Mouse (Mus musculus): Measurements from ENCODE around the gene Tiam1. TPM values are rescaled to one million over a fixed set of nuclear protein-coding genes. Genes with fewer than 3 reads are reported as not detected.

The Tiam1 gene
- polyA plus RNA-seq, 1 experiment from 2014 or later, result 31.0 TPM

DNA sequence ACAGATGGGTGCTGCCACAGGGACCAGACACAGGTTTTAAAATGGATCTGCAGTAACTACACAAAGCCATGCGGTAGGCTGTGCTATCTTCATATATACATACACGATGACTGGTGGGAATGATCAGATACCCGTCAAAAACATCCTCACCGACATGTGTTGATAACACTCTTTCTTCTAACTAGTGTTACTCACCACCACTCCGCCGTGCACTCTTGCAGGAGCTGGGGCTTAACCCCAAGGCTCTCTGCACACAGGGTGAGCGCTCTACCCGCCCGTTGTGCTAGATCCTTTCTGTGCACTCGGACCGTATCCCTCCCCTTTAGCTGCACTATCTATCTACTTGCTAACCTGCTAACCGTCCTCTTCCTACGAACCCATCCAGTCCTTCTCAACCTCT, 335.4 kb downstream of the Tiam1 start:
- Histone ChIP-seq H3K4me1 (ENCODE audit: control insufficient read depth, insufficient read depth, low read length) (no peaks in the 10 kb centered on the region), H3K9ac (ENCODE audit: low read depth, low read length) (no peak overlapping the region), H3K4me3 (ENCODE audit: low read depth, low read length) (no peak overlapping the region), H3K27me3 (replicated peaks; ENCODE audit: control insufficient read depth, insufficient read depth, low read length) (no peaks in the 10 kb centered on the region), H3K27ac (replicated peaks; ENCODE audit: low read depth, low read length) (no peak overlapping the region), H3K4me2 (ENCODE audit: low read depth, low read length) (no peak overlapping the region), H3K9me3 (ENCODE audit: control insufficient read depth, low read length) (no peaks in the 10 kb centered on the region), H3K36me3 (ENCODE audit: control insufficient read depth, insufficient read depth, low read length) (peaks cover 48% of the 10 kb centered on the region)
- no peak for ATAC-seq (ENCODE audit: low read depth)
- DNase-seq (ENCODE audit: low spot score), result no peak
- WGBS, result 78% methylated on average over 13 of the region's 13 CpGs

DNA sequence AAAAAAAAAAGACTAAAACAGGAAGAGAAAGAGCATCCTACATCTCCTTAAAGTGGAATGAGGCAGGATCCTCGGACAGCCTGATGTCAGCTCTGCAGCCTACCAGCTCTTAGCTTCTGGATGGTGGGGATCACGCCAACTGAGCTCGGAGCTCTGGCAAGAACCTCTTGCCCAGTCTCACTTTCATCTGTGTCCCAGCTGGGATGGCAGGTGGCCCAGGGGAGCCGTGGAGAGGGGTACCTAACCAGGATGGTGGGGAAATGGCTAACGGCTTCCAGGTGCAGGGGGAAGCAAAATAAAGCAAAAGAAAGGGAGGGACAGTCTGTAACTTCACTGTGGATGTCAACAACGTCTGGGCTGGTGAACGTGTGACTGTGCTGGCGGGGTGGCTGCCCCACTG, 337.6 kb downstream of the Tiam1 start:
- ATAC-seq (ENCODE audit: low read depth), result no peak
- WGBS, result 49% methylated on average over 8 of the region's 8 CpGs

DNA sequence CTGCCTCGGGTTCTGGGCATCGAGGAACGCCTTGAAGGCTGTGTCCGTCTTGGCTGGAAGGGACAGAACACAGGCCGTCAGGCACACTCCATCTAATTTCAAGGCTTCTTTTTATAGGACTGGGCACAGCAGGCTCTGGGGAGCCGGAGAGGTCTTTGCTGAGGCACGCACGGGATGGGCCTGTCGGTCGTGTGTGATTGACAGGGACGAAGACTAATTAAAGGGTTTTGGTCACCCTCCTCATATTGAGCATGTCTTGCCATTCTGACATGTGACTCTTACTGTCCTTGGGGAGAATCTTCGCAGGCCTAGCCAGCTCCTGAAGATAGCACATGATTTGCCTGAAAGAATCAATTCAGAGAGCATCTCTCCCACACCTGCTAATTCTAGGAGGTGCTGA, 338.4 kb downstream of the Tiam1 start:
- H3K9ac ChIP-seq (ENCODE audit: low read depth, low read length), result no peak overlapping the region
- no peak overlapping the region for H3K27ac ChIP-seq (replicated peaks; ENCODE audit: low read depth, low read length)
- ATAC-seq (ENCODE audit: low read depth) (no peak), DNase-seq (ENCODE audit: low spot score) (no peak)
- H3K9me3 ChIP-seq (ENCODE audit: control insufficient read depth, low read length), result no peaks in the 10 kb centered on the region
- no peaks in the 10 kb centered on the region for H3K4me1 ChIP-seq (ENCODE audit: control insufficient read depth, insufficient read depth, low read length)
- no peaks in the 10 kb centered on the region for H3K27me3 ChIP-seq (replicated peaks; ENCODE audit: control insufficient read depth, insufficient read depth, low read length)
- H3K4me3 ChIP-seq (ENCODE audit: low read depth, low read length), result no peak overlapping the region
- H3K36me3 ChIP-seq (ENCODE audit: control insufficient read depth, insufficient read depth, low read length), result peaks cover 44% of the 10 kb centered on the region
- H3K4me2 ChIP-seq (ENCODE audit: low read depth, low read length), result no peak overlapping the region
- 82% methylated on average over 12 of the region's 12 CpGs for WGBS

More for the DNA sequence above, 337.6 kb downstream of the Tiam1 start:
- Histone ChIP-seq H3K9ac (ENCODE audit: low read depth, low read length) (no peak overlapping the region), H3K27me3 (replicated peaks; ENCODE audit: control insufficient read depth, insufficient read depth, low read length) (no peaks in the 10 kb centered on the region), H3K36me3 (ENCODE audit: control insufficient read depth, insufficient read depth, low read length) (peaks cover 50% of the 10 kb centered on the region), H3K9me3 (ENCODE audit: control insufficient read depth, low read length) (no peaks in the 10 kb centered on the region), H3K4me2 (ENCODE audit: low read depth, low read length) (no peak overlapping the region), H3K4me3 (ENCODE audit: low read depth, low read length) (no peak overlapping the region), H3K4me1 (ENCODE audit: control insufficient read depth, insufficient read depth, low read length) (no peaks in the 10 kb centered on the region), H3K27ac (replicated peaks; ENCODE audit: low read depth, low read length) (no peak overlapping the region)
- no peak for DNase-seq (ENCODE audit: low spot score)

DNA sequence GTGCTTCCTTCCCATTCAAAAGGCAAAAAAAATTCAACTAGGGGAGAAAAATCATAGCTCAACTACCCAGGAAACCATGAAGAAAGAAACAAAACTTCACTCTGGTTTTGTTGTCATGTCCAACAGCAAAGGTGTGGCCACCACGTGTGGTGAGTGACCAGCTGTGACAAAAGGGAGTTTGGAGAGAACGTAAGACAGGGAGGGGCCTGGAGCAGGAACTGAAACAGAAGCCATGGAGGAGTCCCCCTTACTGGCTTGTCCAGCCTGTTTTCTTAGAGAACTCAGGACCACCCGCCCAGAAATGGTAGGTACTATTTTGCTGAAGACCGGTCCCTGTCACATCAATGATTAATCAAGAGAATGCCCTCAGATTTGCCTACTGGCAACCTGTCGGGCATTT, 342.1 kb downstream of the Tiam1 start:
- Histone ChIP-seq H3K27me3 (replicated peaks; ENCODE audit: control insufficient read depth, insufficient read depth, low read length) (no peaks in the 10 kb centered on the region), H3K36me3 (ENCODE audit: control insufficient read depth, insufficient read depth, low read length) (peaks cover 56% of the 10 kb centered on the region), H3K4me2 (ENCODE audit: low read depth, low read length) (no peak overlapping the region), H3K4me3 (ENCODE audit: low read depth, low read length) (no peak overlapping the region), H3K9me3 (ENCODE audit: control insufficient read depth, low read length) (no peaks in the 10 kb centered on the region), H3K27ac (replicated peaks; ENCODE audit: low read depth, low read length) (no peak overlapping the region), H3K4me1 (ENCODE audit: control insufficient read depth, insufficient read depth, low read length) (no peaks in the 10 kb centered on the region), H3K9ac (ENCODE audit: low read depth, low read length) (no peak overlapping the region)
- ATAC-seq (ENCODE audit: low read depth) (no peak), DNase-seq (ENCODE audit: low spot score) (no peak)
- WGBS, result 79% methylated on average over 5 of the region's 5 CpGs

DNA sequence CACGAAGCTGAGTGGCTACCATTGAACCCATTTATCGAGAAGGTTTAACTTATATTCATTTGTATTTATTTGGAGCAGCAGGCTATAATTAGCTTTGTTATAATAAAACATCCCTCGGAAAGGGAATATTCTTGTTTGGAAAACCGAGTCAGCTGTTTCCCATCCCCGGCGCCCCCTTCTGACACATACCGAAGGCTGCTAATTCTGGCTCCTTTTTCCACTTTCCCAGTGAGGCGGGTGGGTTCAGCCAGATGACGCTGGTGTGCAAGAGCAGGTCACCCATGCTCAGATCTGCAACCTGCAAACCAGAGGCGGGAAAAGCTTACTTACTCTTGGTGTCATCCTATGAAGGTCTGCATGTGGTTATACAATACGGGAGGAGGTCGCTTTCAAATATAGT, 343.8 kb downstream of the Tiam1 start:
- Histone ChIP-seq H3K4me2 (ENCODE audit: low read depth, low read length) (no peak overlapping the region), H3K27me3 (replicated peaks; ENCODE audit: control insufficient read depth, insufficient read depth, low read length) (no peaks in the 10 kb centered on the region), H3K27ac (replicated peaks; ENCODE audit: low read depth, low read length) (no peak overlapping the region), H3K4me3 (ENCODE audit: low read depth, low read length) (no peak overlapping the region), H3K36me3 (ENCODE audit: control insufficient read depth, insufficient read depth, low read length) (peaks cover 51% of the 10 kb centered on the region), H3K9ac (ENCODE audit: low read depth, low read length) (no peak overlapping the region), H3K4me1 (ENCODE audit: control insufficient read depth, insufficient read depth, low read length) (no peaks in the 10 kb centered on the region), H3K9me3 (ENCODE audit: control insufficient read depth, low read length) (no peaks in the 10 kb centered on the region)
- no peak for DNase-seq (ENCODE audit: low spot score)
- WGBS, result 76% methylated on average over 12 of the region's 12 CpGs
- no peak for ATAC-seq (ENCODE audit: low read depth)

DNA sequence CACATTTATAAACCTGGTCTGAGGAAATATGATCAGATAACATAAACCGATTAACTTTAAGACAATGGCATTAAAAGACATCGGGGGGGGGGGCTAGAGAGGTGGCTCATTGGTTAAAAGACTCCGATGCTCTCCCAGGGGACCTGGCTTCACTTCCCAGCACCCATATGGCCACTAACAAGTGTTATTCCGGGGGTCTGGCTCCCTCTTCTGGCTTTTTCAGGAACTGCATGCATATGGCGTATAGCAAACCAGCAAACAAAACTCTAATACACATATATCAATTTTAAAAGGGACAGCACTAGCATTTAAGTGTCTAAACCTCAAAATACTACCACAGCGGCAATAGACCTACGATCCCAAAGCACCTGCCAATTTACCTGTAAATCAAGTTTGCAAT, 347.0 kb downstream of the Tiam1 start:
- Histone ChIP-seq H3K4me1 (ENCODE audit: control insufficient read depth, insufficient read depth, low read length) (no peaks in the 10 kb centered on the region), H3K36me3 (ENCODE audit: control insufficient read depth, insufficient read depth, low read length) (peaks cover 53% of the 10 kb centered on the region)

DNA sequence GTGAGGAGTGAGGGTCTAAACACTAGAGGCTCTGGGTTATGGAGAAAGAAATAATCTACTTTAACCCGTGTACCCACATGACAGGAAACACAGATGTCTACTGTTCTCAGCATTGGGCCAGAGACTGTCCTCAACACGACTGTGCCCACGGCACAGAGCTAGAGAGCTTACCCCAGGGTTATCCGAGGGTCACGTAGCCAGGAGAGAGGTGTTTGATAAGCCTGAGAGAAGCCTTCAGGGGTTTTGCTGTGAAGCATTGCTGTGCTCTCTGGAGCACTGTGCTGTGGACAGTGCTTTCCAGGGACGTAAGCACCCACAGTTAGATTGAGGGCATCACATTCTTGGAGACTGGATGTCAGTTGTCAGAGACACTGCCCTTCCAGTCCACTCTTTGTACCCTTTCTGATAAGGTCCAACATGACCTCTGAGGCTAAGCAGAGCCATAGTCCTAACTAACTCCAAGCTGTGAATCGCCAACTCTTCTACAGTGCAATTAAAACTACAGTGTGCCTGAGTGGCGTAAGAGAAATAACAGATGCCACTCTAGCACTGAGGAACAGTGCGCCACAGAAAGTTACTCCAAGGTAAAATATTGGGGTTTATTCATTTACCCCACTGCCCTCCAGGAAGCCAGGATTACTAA, 353.7 kb downstream of the Tiam1 start:
- Histone ChIP-seq H3K9me3 (ENCODE audit: control insufficient read depth, low read length) (no peaks in the 10 kb centered on the region), H3K4me2 (ENCODE audit: low read depth, low read length) (no peak overlapping the region), H3K27me3 (replicated peaks; ENCODE audit: control insufficient read depth, insufficient read depth, low read length) (no peaks in the 10 kb centered on the region), H3K27ac (replicated peaks; ENCODE audit: low read depth, low read length) (no peak overlapping the region), H3K36me3 (ENCODE audit: control insufficient read depth, insufficient read depth, low read length) (peaks cover 57% of the 10 kb centered on the region), H3K4me3 (ENCODE audit: low read depth, low read length) (no peak overlapping the region), H3K4me1 (ENCODE audit: control insufficient read depth, insufficient read depth, low read length) (no peaks in the 10 kb centered on the region), H3K9ac (ENCODE audit: low read depth, low read length) (no peak overlapping the region)
- DNase-seq (ENCODE audit: low spot score) (no peak), ATAC-seq (ENCODE audit: low read depth) (no peak)
- WGBS, result 90% methylated on average over 9 of the region's 9 CpGs

More for the DNA sequence above, 347.0 kb downstream of the Tiam1 start:
- no peak overlapping the region for H3K4me2 ChIP-seq (ENCODE audit: low read depth, low read length)
- WGBS, result 91% methylated on average over 7 of the region's 7 CpGs
- no peaks in the 10 kb centered on the region for H3K9me3 ChIP-seq (ENCODE audit: control insufficient read depth, low read length)
- DNase-seq (ENCODE audit: low spot score) (no peak), ATAC-seq (ENCODE audit: low read depth) (no peak)
- H3K9ac ChIP-seq (ENCODE audit: low read depth, low read length), result no peak overlapping the region
- H3K27ac ChIP-seq (replicated peaks; ENCODE audit: low read depth, low read length), result no peak overlapping the region
- no peak overlapping the region for H3K4me3 ChIP-seq (ENCODE audit: low read depth, low read length)
- H3K27me3 ChIP-seq (replicated peaks; ENCODE audit: control insufficient read depth, insufficient read depth, low read length), result no peaks in the 10 kb centered on the region

DNA sequence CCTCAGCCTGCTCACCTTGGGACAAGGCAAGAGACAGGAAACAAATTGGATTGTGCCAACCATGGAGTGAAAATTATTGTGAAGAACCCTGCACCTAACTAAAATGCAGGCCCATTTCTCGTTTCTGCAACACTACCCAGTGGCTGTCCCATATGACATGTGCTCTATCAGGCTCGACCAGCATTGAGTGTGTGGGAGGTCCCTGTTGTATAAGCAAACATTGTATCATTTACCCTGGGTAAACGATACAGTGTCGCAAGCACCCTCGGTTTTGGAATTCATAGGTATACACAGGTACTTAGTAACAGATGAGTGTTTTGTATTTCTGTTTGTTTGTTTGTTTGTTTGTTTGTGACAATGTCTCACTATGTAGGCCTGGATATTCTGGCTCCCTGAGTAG, 357.8 kb downstream of the Tiam1 start:
- no peak overlapping the region for H3K4me2 ChIP-seq (ENCODE audit: low read depth, low read length)
- peaks cover 24% of the 10 kb centered on the region for H3K36me3 ChIP-seq (ENCODE audit: control insufficient read depth, insufficient read depth, low read length)
- no peaks in the 10 kb centered on the region for H3K27me3 ChIP-seq (replicated peaks; ENCODE audit: control insufficient read depth, insufficient read depth, low read length)
- DNase-seq (ENCODE audit: low spot score) (no peak), ATAC-seq (ENCODE audit: low read depth) (no peak)
- no peak overlapping the region for H3K4me3 ChIP-seq (ENCODE audit: low read depth, low read length)
- H3K9me3 ChIP-seq (ENCODE audit: control insufficient read depth, low read length), result 0 out of 2 replicates have a peak, but pooled peaks cover 8% of the 10 kb centered on the region
- 81% methylated on average over 5 of the region's 5 CpGs for WGBS
- no peak overlapping the region for H3K9ac ChIP-seq (ENCODE audit: low read depth, low read length)
- no peaks in the 10 kb centered on the region for H3K4me1 ChIP-seq (ENCODE audit: control insufficient read depth, insufficient read depth, low read length)
- H3K27ac ChIP-seq (replicated peaks; ENCODE audit: low read depth, low read length), result no peak overlapping the region

DNA sequence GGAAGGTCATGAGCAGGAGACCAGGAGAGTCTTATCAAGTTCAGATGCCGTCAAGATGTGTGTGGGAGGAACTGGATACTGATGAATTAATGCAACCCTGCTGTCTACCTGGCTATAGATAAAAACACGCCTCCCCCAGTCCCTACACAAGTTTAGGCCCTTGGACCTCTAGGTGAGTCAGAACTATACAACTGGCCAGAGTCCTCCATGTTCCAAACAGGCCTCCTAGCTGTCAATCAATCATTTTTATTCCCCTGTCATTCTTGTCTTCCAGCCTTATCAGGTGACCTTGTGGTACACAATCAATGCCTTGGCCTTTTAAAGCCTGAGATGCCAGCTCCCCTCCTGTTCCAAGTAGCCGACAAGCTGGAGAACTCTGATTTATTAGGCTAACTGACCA, 363.9 kb downstream of the Tiam1 start:
- WGBS, result 82% methylated on average over 3 of the region's 3 CpGs
- ATAC-seq (ENCODE audit: low read depth) (no peak), DNase-seq (ENCODE audit: low spot score) (no peak)
- no peak overlapping the region for H3K4me3 ChIP-seq (ENCODE audit: low read depth, low read length)
- H3K4me1 ChIP-seq (ENCODE audit: control insufficient read depth, insufficient read depth, low read length), result no peaks in the 10 kb centered on the region
- H3K9ac ChIP-seq (ENCODE audit: low read depth, low read length), result no peak overlapping the region
- no peaks in the 10 kb centered on the region for H3K36me3 ChIP-seq (ENCODE audit: control insufficient read depth, insufficient read depth, low read length)
- H3K27me3 ChIP-seq (replicated peaks; ENCODE audit: control insufficient read depth, insufficient read depth, low read length), result no peaks in the 10 kb centered on the region
- H3K27ac ChIP-seq (replicated peaks; ENCODE audit: low read depth, low read length), result no peak overlapping the region
- no peak overlapping the region for H3K4me2 ChIP-seq (ENCODE audit: low read depth, low read length)
- 0 out of 2 replicates have a peak, but pooled peaks cover 8% of the 10 kb centered on the region for H3K9me3 ChIP-seq (ENCODE audit: control insufficient read depth, low read length)

All from embryonic facial prominence, embryonic 14.5 days (tissue).